Mouse (Mus musculus) CH12.LX (cell line): ENCODE results near the gene Drc3. TPM values are rescaled to one million over a fixed set of nuclear protein-coding genes. Genes with fewer than 3 reads are reported as not detected.

ENCODE experiments used
- DNase-seq: peaks from one replicate; pipeline ENCODE4 v3.0.0-alpha.2; 2013; ENCODE audit errors: extremely low read depth
- H3K27ac ChIP-seq: 2 replicates; pipeline ENCODE4 v1.5.1; 2012; ENCODE audit warnings: low read depth, mild to moderate bottlenecking, control low read depth, moderate library complexity; ENCODE audit not compliant: insufficient read depth
- H3K27me3 ChIP-seq: replicated peaks from 2 replicates; pipeline ENCODE3; 2012; ENCODE audit warnings: inconsistent platforms
- H3K36me3 ChIP-seq, 2 experiments: replicated peaks in 1 of 2; 2 replicates each; pipeline versions ENCODE3 to v1.6.1; 2012; ENCODE audit warnings: inconsistent platforms in 1 of 2, low read length in 1 of 2, mild to moderate bottlenecking in 1 of 2, mixed read lengths in 1 of 2, moderate library complexity in 1 of 2; ENCODE audit not compliant: control insufficient read depth in 1 of 2, insufficient read depth in 1 of 2
- H3K4me1 ChIP-seq, 2 experiments: 2 replicates each; pipeline ENCODE4 v1.6.1; 2012; ENCODE audit warnings: inconsistent platforms in 1 of 2, moderate library complexity in 1 of 2; ENCODE audit not compliant: insufficient read depth in 2 of 2, control insufficient read depth in 1 of 2
- H3K4me2 ChIP-seq: 2 replicates; pipeline ENCODE4 v1.6.1; 2012; ENCODE audit warnings: low read depth, mild to moderate bottlenecking, control low read depth; ENCODE audit not compliant: poor library complexity, insufficient read depth, severe bottlenecking
- H3K4me3 ChIP-seq, 3 experiments: fragments of 150-350 bp in 1 of 3; sonication (generic) in 1 of 3; replicated peaks in 1 of 3; 2 replicates each; pipeline versions ENCODE3 to v1.5.1; 2011 to 2012; ENCODE audit warnings: low read depth in 2 of 3, low read length in 2 of 3, mild to moderate bottlenecking in 2 of 3, moderate library complexity in 2 of 3, control low read depth in 1 of 3, improper control_type of control experiment in 1 of 3, inconsistent platforms in 1 of 3, mixed read lengths in 1 of 3; ENCODE audit not compliant: poor library complexity in 1 of 3
- H3K79me2 ChIP-seq: replicated peaks from 2 replicates; pipeline ENCODE4 v1.6.1; 2012; ENCODE audit warnings: mild to moderate bottlenecking, moderate library complexity; ENCODE audit not compliant: control insufficient read depth, poor library complexity, insufficient read depth, severe bottlenecking; ENCODE audit errors: extremely low read depth
- H3K9ac ChIP-seq: 2 replicates; pipeline ENCODE4 v1.6.1; 2012; ENCODE audit warnings: low read depth, mild to moderate bottlenecking, control low read depth, moderate library complexity; ENCODE audit not compliant: insufficient read depth
- H3K9me3 ChIP-seq: replicated peaks from 2 replicates; pipeline ENCODE3; 2012; ENCODE audit warnings: low read length, inconsistent platforms, mixed read lengths
- BHLHE40 ChIP-seq: IDR thresholded peaks from 2 replicates; pipeline ENCODE4 v1.6.1; 2011; ENCODE audit warnings: mild to moderate bottlenecking, low read depth, low read length, improper control_type of control experiment
- CHD1 ChIP-seq: IDR thresholded peaks from 2 replicates; pipeline ENCODE4 v1.6.1; 2012; ENCODE audit warnings: low read depth, low read length, improper control_type of control experiment, inconsistent platforms
- E2F4 ChIP-seq: IDR thresholded peaks from 2 replicates; pipeline ENCODE4 v1.6.1; 2011; ENCODE audit warnings: low read depth, low read length, improper control_type of control experiment; ENCODE audit not compliant: insufficient replicate concordance
- EP300 ChIP-seq: IDR thresholded peaks from 2 replicates; pipeline ENCODE4 v1.6.1; 2011; ENCODE audit warnings: low read length, improper control_type of control experiment
- HCFC1 ChIP-seq: IDR thresholded peaks from 2 replicates; pipeline ENCODE4 v1.6.1; 2012; ENCODE audit warnings: low read depth, mild to moderate bottlenecking, inconsistent platforms, low read length, improper control_type of control experiment
- MAFK ChIP-seq: IDR thresholded peaks from 2 replicates; pipeline ENCODE4 v1.6.1; 2011; ENCODE audit warnings: low read length, improper control_type of control experiment; ENCODE audit not compliant: insufficient replicate concordance
- MAZ ChIP-seq: IDR thresholded peaks from 2 replicates; pipeline ENCODE4 v1.6.1; 2012; ENCODE audit warnings: low read depth, mild to moderate bottlenecking, inconsistent platforms, low read length, improper control_type of control experiment, moderate library complexity
- NRF1 ChIP-seq: IDR thresholded peaks from 2 replicates; pipeline ENCODE4 v1.6.1; 2014; ENCODE audit warnings: low read depth, mild to moderate bottlenecking, inconsistent platforms, low read length, improper control_type of control experiment, moderate library complexity
- POLR2AphosphoS2 ChIP-seq: IDR thresholded peaks from 2 replicates; pipeline ENCODE4 v1.6.1; 2011; ENCODE audit warnings: low read depth, low read length, improper control_type of control experiment
- SIN3A ChIP-seq: IDR thresholded peaks from 2 replicates; pipeline ENCODE4 v1.6.1; 2012; ENCODE audit warnings: low read length, improper control_type of control experiment, inconsistent platforms
- SMC3 ChIP-seq: IDR thresholded peaks from 2 replicates; pipeline ENCODE4 v1.6.1; 2011; ENCODE audit warnings: low read depth, low read length, improper control_type of control experiment
- UBTF ChIP-seq: IDR thresholded peaks from 2 replicates; pipeline ENCODE4 v1.6.1; 2012; ENCODE audit warnings: low read depth, mild to moderate bottlenecking, inconsistent platforms, low read length, improper control_type of control experiment, moderate library complexity
- ZC3H11A ChIP-seq: IDR thresholded peaks from 2 replicates; pipeline ENCODE4 v1.6.1; 2012; ENCODE audit warnings: low read depth, mild to moderate bottlenecking, inconsistent platforms, low read length, improper control_type of control experiment
- ZMIZ1 ChIP-seq: IDR thresholded peaks from 2 replicates; pipeline ENCODE4 v1.6.1; 2012; ENCODE audit warnings: low read depth, mild to moderate bottlenecking, inconsistent platforms, low read length, improper control_type of control experiment
- dilution Hi-C: fragments of 300-500 bp; cut with MboI; formaldehyde crosslinking; loops from 2 replicates; pipeline ENCODE4 v1.14.3; 2020; ENCODE audit warnings: low sequenced_read_pairs; ENCODE audit not compliant: extremely low pct_unique_long_range_greater_than_20kb, extremely low pct_ligation_motif_present
- in situ Hi-C: fragments of 300-500 bp; cut with MboI; formaldehyde crosslinking; loops from 3 replicates; pipeline ENCODE4 v1.14.3; 2019; ENCODE audit warnings: low sequenced_read_pairs, low pct_ligation_motif_present, low pct_unique_long_range_greater_than_20kb, mixed read lengths
- polyA plus RNA-seq: library from polyadenylated mRNA; unstranded; fragments of >175 nt; gene quantifications from 2 replicates; pipeline ENCODE4 v1.2.1, GENCODE M21; 2012; ENCODE audit warnings: low read depth; ENCODE audit not compliant: insufficient read length
- total RNA-seq, 2 experiments: library from RNA; depleted of rRNA; stranded (reverse); fragments of 300-350 nt in 1 of 2; fragments of >200 nt in 1 of 2; gene quantifications; 2 replicates each; pipeline ENCODE4 v1.2.3; 2012 to 2014

The Drc3 gene
- total and polyA plus RNA-seq, 3 experiments: 1.4 to 3.9 (median 1.9) TPM

DNA sequence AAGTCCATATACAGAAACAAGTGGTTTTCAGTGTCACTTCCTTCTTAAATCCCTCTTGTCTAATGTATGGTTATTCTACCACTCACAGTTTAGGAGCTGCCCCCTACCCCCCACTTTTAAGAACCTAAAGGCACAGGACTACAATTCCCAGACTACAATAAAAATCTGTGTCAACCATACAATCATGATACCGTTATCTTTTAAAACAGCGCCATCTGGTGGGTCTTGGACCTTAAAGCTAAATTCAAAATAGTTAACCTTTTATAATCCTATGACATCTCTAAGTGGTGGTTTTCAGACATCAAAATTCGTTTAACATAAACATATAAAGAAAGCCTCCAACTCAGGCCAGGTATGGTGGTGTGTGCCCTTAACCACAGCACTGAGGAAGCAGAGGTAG lies 59.0 kb downstream of the Drc3 start (continued):
- no peak for TF ChIP-seq NRF1
- TF ChIP-seq ZC3H11A: peak; percentile 86
- no peak for TF ChIP-seq ZMIZ1
- no peak for TF ChIP-seq POLR2AphosphoS2
- TF ChIP-seq HCFC1: peak; percentile 74
- TF ChIP-seq BHLHE40: no peak
- peak; percentile 65; the same call in 1 of the 2 replicates for TF ChIP-seq MAFK
- no peak for TF ChIP-seq E2F4
- TF ChIP-seq UBTF: no peak
- TF ChIP-seq MAZ: 0 out of 2 replicates have a peak, but pooled peaks have one; percentile 55
- TF ChIP-seq SIN3A: 0 out of 2 replicates have a peak, but pooled peaks have one; percentile 45
- peak; percentile 92 for TF ChIP-seq SMC3

DNA sequence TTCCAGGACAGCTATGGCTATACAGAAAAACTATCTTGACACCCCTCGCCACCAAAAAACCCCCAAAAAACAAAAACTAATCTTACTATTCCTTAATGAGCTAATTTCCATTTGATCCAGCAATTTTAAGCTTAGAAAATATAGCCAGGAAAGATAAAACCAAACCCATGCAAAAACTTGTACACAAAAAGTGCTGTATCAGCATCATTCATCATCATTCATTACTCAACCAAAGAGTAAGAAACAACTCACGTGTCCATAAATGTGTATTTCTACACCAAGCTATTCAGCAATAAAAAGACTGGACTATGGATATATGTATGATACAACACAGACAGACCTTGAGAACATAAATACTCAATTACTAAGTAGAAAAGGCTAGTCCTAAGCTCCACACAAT lies 59.8 kb downstream of the Drc3 start:
- dilution Hi-C loops (no loop called here), in situ Hi-C loops (loop anchor here (10.0 to 25.0 kb wide), 2 partner anchors 158 to 326 kb away; no protein-coding TSS in a partner anchor)
- H3K4me1 ChIP-seq: peaks cover 3 to 21% of the 10 kb centered on the region in 2 experiments
- H3K27ac ChIP-seq: no peak overlapping the region
- peak; percentile 97 for TF ChIP-seq MAFK
- TF ChIP-seq CHD1: no peak
- H3K27me3 ChIP-seq: no peaks in the 10 kb centered on the region
- H3K4me2 ChIP-seq: no peak overlapping the region
- no peak for DNase-seq
- no peak overlapping the region for H3K9ac ChIP-seq
- H3K36me3 ChIP-seq: peaks cover 18 to 50% of the 10 kb centered on the region in 2 experiments
- H3K79me2 ChIP-seq: peaks cover 33% of the 10 kb centered on the region
- no peak overlapping the region for H3K4me3 ChIP-seq
- H3K9me3 ChIP-seq: no peaks in the 10 kb centered on the region

DNA sequence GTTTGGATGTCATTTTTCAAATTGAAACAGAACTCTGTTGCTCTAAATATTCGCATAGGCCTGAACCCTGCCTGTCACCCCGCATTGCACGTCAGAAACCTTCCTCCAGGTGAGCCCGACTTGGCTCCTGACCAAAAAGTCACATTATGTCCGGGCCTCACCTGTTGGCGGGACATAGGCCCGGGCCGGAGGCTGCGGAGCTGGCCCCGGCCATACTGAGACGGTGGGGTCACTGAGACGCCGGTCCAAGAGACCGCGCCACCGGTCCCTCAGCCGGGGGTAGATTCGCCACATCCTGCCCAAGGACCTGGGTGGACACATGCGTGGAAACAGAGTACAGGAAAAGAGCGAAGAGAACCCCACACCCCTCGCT lies 63.4 kb downstream of the Drc3 start:
- in situ Hi-C loops: loop anchor here (5.0 to 25.0 kb wide), 3 partner anchors 162 to 329 kb away; no protein-coding TSS in a partner anchor
- peak overlapping the region; percentile 83 to 97 (median 87) for H3K4me3 ChIP-seq
- peaks cover 6 to 46% of the 10 kb centered on the region in 2 experiments for H3K4me1 ChIP-seq
- peaks cover 2 to 31% of the 10 kb centered on the region in 2 experiments for H3K36me3 ChIP-seq
- H3K9ac ChIP-seq: peak overlapping the region; percentile 93
- peak overlapping the region; percentile 99 for H3K4me2 ChIP-seq
- H3K27ac ChIP-seq: no peak overlapping the region
- H3K9me3 ChIP-seq: no peaks in the 10 kb centered on the region
- TF ChIP-seq UBTF: peak; percentile 71; the same call in 1 of the 2 replicates
- TF ChIP-seq EP300: no peak
- dilution Hi-C loops: no loop called here
- H3K27me3 ChIP-seq: no peaks in the 10 kb centered on the region
- DNase-seq: no peak
- H3K79me2 ChIP-seq: peaks cover 38% of the 10 kb centered on the region
